Mouse (Mus musculus): ENCODE data around the gene Bud23. TPM values are rescaled to one million over a fixed set of nuclear protein-coding genes. Genes with fewer than 3 reads are reported as not detected.
"Not testable (repeated sequence)": the region's sequence is repeated elsewhere in the genome, so short reads cannot be mapped to it uniquely, and the experiment has no call there.

Gene Bud23
- polyA plus RNA-seq, 1 experiment from 2014 or later, result 150 TPM

DNA sequence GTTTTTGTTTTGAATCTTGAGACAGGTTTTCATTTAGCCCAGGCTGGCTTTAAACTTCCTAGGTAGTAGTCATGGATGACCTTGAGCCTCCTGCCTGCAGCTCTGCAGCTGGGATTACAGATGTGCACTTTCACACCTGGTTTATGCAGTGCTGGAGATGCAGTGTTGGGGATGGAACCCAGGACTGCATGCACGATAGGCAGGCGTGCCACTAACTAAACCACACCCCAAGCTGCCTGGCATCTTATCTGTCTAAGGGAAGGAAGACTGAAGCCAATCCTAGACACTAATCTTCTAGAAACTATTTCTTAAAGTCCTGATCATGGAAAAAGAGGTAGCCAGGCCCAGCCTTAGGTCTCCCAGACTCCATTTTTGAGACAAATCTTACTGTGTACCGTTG, 5.7 kb upstream of the Bud23 start:
- H3K4me2 ChIP-seq, result no peak overlapping the region
- 90% methylated on average over 3 of the region's 3 CpGs for WGBS
- no peak overlapping the region for H3K4me3 ChIP-seq (replicated peaks)
- H3K27me3 ChIP-seq, result no peaks in the 10 kb centered on the region
- H3K36me3 ChIP-seq, result peaks cover 73% of the 10 kb centered on the region
- H3K4me1 ChIP-seq (replicated peaks), result peaks cover 18% of the 10 kb centered on the region
- ATAC-seq (ENCODE audit: insufficient number of reproducible peaks, insufficient read depth, low FRiP score, low TSS enrichment, low read depth), result no peak
- H3K27ac ChIP-seq, result no peak overlapping the region
- H3K9ac ChIP-seq (replicated peaks), result no peak overlapping the region
- H3K9me3 ChIP-seq, result peaks cover 4% of the 10 kb centered on the region; the same call in 1 of the 2 replicates

GRCm38 (mm10) chr5:135066008-135066407, 1.2 kb upstream of the Bud23 start:
- no peak overlapping the region for H3K9ac ChIP-seq (replicated peaks)
- no peak overlapping the region for H3K4me2 ChIP-seq

DNA sequence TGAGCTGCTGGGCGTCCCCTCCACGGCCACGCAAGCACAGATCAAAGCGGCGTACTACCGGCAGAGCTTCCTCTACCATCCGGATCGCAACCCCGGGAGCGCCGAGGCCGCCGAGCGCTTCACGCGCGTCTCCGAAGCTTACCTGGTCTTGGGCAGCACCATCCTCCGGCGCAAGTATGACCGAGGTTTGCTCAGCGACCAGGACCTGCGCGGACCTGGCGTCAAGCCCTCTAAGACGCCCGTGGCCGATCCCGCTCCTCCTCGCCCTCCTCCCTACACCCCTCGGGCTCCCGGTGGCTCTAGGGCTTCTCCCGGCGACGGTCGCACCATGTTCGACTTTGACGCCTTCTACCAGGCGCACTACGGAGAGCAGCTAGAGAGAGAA, 385 bp downstream of the Bud23 start:
- H3K27ac ChIP-seq, result no peak overlapping the region
- H3K27me3 ChIP-seq, result no peaks in the 10 kb centered on the region
- peaks cover 62% of the 10 kb centered on the region for H3K36me3 ChIP-seq
- peak overlapping the region; percentile 93 for H3K4me2 ChIP-seq
- H3K9ac ChIP-seq (replicated peaks), result peak overlapping the region; percentile 90
- peak; percentile 66 for ATAC-seq (ENCODE audit: insufficient number of reproducible peaks, insufficient read depth, low FRiP score, low TSS enrichment, low read depth)
- WGBS, result under 1% methylated on average over 40 of the region's 40 CpGs
- peaks cover 17% of the 10 kb centered on the region for H3K4me1 ChIP-seq (replicated peaks)
- H3K9me3 ChIP-seq, result peaks cover 4% of the 10 kb centered on the region; the same call in 1 of the 2 replicates
- H3K4me3 ChIP-seq (replicated peaks), result peak overlapping the region; percentile 92

More at GRCm38 (mm10) chr5:135066008-135066407, 1.2 kb upstream of the Bud23 start:
- Histone ChIP-seq H3K36me3 (peaks cover 49% of the 10 kb centered on the region), H3K9me3 (peaks cover 4% of the 10 kb centered on the region; the same call in 1 of the 2 replicates), H3K27me3 (no peaks in the 10 kb centered on the region), H3K27ac (no peak overlapping the region), H3K4me3 (replicated peaks) (no peak overlapping the region), H3K4me1 (replicated peaks) (peaks cover 17% of the 10 kb centered on the region)
- ATAC-seq (ENCODE audit: insufficient number of reproducible peaks, insufficient read depth, low FRiP score, low TSS enrichment, low read depth), result no peak
- 97% methylated on average over 3 of the region's 3 CpGs for WGBS

GRCm38 (mm10) chr5:135063629-135064381, 954 bp downstream of the Bud23 start, which contains the start of gene Dnajc30:
Gene Dnajc30, plus strand, starts transcription at chr5:135064202.
- H3K4me1 ChIP-seq (replicated peaks), result peaks cover 17% of the 10 kb centered on the region
- peak within 1 kb of the TSS; percentile 90 for H3K9ac ChIP-seq (replicated peaks)
- H3K4me3 ChIP-seq (replicated peaks), result peak within 1 kb of the TSS; percentile 92
- H3K27me3 ChIP-seq, result no peaks in the 10 kb centered on the region
- WGBS, result under 1% methylated on average over 52 of the region's 52 CpGs
- H3K27ac ChIP-seq, result no peak within 1 kb of the TSS
- peak; percentile 94 for ATAC-seq (ENCODE audit: insufficient number of reproducible peaks, insufficient read depth, low FRiP score, low TSS enrichment, low read depth)
- peaks cover 4% of the 10 kb centered on the region; the same call in 1 of the 2 replicates for H3K9me3 ChIP-seq
- H3K36me3 ChIP-seq, result peaks cover 67% of the 10 kb centered on the region
- H3K4me2 ChIP-seq, result peak within 1 kb of the TSS; percentile 93

GRCm38 (mm10) chr5:135053356-135053755, 11.4 kb downstream of the Bud23 start:
- 89% methylated on average over 12 of the region's 12 CpGs for WGBS
- Histone ChIP-seq H3K4me2 (no peak overlapping the region), H3K27me3 (no peaks in the 10 kb centered on the region), H3K9me3 (no peaks in the 10 kb centered on the region), H3K4me1 (replicated peaks) (no peaks in the 10 kb centered on the region), H3K9ac (replicated peaks) (no peak overlapping the region), H3K36me3 (peaks cover 83% of the 10 kb centered on the region), H3K27ac (no peak overlapping the region), H3K4me3 (replicated peaks) (no peak overlapping the region)
- no peak for ATAC-seq (ENCODE audit: insufficient number of reproducible peaks, insufficient read depth, low FRiP score, low TSS enrichment, low read depth)

GRCm38 (mm10) chr5:135049268-135049667, 15.5 kb downstream of the Bud23 start:
- ATAC-seq (ENCODE audit: insufficient number of reproducible peaks, insufficient read depth, low FRiP score, low TSS enrichment, low read depth); H3K9ac ChIP-seq (replicated peaks); H3K4me3 ChIP-seq (replicated peaks); H3K27me3 ChIP-seq; H3K4me2 ChIP-seq; H3K27ac ChIP-seq; H3K4me1 ChIP-seq (replicated peaks); H3K9me3 ChIP-seq: not testable (repeated sequence)
- 86% methylated on average over 6 of the region's 6 CpGs for WGBS
- peaks cover 71% of the 10 kb centered on the region for H3K36me3 ChIP-seq

- Histone ChIP-seq H3K27me3 (no peaks in the 10 kb centered on the region), H3K36me3 (peaks cover 67% of the 10 kb centered on the region), H3K4me3 (replicated peaks) (no peak overlapping the region), H3K4me2 (no peak overlapping the region), H3K9ac (replicated peaks) (no peak overlapping the region), H3K4me1 (replicated peaks) (no peaks in the 10 kb centered on the region), H3K27ac (no peak overlapping the region), H3K9me3 (no peaks in the 10 kb centered on the region)
- ATAC-seq (ENCODE audit: insufficient number of reproducible peaks, insufficient read depth, low FRiP score, low TSS enrichment, low read depth), result no peak
- WGBS, result 89% methylated on average over 5 of the region's 5 CpGs
Observed at GRCm38 (mm10) chr5:135048539-135048938, 16.2 kb downstream of the Bud23 start.

- no peak overlapping the region for H3K27ac ChIP-seq
- WGBS, result 97% methylated on average over 3 of the region's 3 CpGs
- H3K36me3 ChIP-seq, result peaks cover 55% of the 10 kb centered on the region
- no peaks in the 10 kb centered on the region; the same call in 1 of the 2 replicates for H3K27me3 ChIP-seq
- H3K4me1 ChIP-seq (replicated peaks), result no peaks in the 10 kb centered on the region
- H3K4me3 ChIP-seq (replicated peaks), result no peak overlapping the region
- no peak overlapping the region for H3K4me2 ChIP-seq
- no peaks in the 10 kb centered on the region for H3K9me3 ChIP-seq
- no peak for ATAC-seq (ENCODE audit: insufficient number of reproducible peaks, insufficient read depth, low FRiP score, low TSS enrichment, low read depth)
- H3K9ac ChIP-seq (replicated peaks), result no peak overlapping the region
Observed at GRCm38 (mm10) chr5:135044575-135044974, 20.2 kb downstream of the Bud23 start.

- H3K4me3 ChIP-seq (replicated peaks), result no peak overlapping the region
- H3K4me2 ChIP-seq, result peak overlapping the region; percentile 8; the same call in 1 of the 2 replicates
- H3K27me3 ChIP-seq, result no peaks in the 10 kb centered on the region; the same call in 1 of the 2 replicates
- whole genome bisulfite sequencing, result 28% methylated on average over 21 of the region's 21 CpGs
- no peak overlapping the region for H3K9ac ChIP-seq (replicated peaks)
- no peaks in the 10 kb centered on the region for H3K4me1 ChIP-seq (replicated peaks)
- no peak for ATAC-seq (ENCODE audit: insufficient number of reproducible peaks, insufficient read depth, low FRiP score, low TSS enrichment, low read depth)
- H3K9me3 ChIP-seq, result no peaks in the 10 kb centered on the region
- peaks cover 57% of the 10 kb centered on the region for H3K36me3 ChIP-seq
- H3K27ac ChIP-seq, result no peak overlapping the region
Observed at GRCm38 (mm10) chr5:135042105-135042788, 22.5 kb downstream of the Bud23 start.

DNA sequence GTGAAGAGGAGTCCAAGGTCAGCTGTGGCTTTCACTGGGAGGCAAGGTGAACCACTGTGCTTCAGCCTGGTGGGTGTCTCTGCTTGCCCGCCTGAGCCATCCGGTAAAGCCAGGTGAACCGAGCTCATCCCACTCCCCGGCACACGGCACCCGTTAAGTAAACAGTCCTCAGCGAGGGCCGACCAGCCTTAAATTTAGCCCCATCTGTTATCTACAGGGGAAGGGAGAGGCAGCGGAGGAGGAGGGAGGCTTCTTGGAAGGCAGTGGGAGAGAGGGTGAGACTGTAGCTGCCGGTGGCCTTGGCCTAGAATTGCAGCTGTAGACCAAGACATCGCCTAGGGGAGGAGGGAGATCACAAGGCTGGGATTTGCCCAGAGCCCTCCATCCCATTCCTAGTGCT, 24.0 kb downstream of the Bud23 start:
- no peak for ATAC-seq (ENCODE audit: insufficient number of reproducible peaks, insufficient read depth, low FRiP score, low TSS enrichment, low read depth)
- Histone ChIP-seq H3K4me2 (no peak overlapping the region), H3K9ac (replicated peaks) (no peak overlapping the region), H3K4me3 (replicated peaks) (no peak overlapping the region), H3K27me3 (no peaks in the 10 kb centered on the region; the same call in 1 of the 2 replicates), H3K9me3 (no peaks in the 10 kb centered on the region), H3K27ac (0 out of 2 replicates have a peak overlapping the region, but pooled peaks have one; percentile 25), H3K4me1 (replicated peaks) (peaks cover 8% of the 10 kb centered on the region; the same call in 1 of the 2 replicates), H3K36me3 (peaks cover 57% of the 10 kb centered on the region)
- 75% methylated on average over 11 of the region's 11 CpGs for WGBS

GRCm38 (mm10) chr5:135040059-135040458, 24.7 kb downstream of the Bud23 start:
- WGBS, result 68% methylated on average over 6 of the region's 6 CpGs
- H3K27me3 ChIP-seq, result no peaks in the 10 kb centered on the region; the same call in 1 of the 2 replicates
- no peak overlapping the region for H3K4me2 ChIP-seq
- H3K9me3 ChIP-seq, result no peaks in the 10 kb centered on the region
- 0 out of 2 replicates have a peak overlapping the region, but pooled peaks have one; percentile 23 for H3K9ac ChIP-seq (replicated peaks)
- ATAC-seq (ENCODE audit: insufficient number of reproducible peaks, insufficient read depth, low FRiP score, low TSS enrichment, low read depth), result no peak
- peaks cover 13% of the 10 kb centered on the region; the same call in 1 of the 2 replicates for H3K4me1 ChIP-seq (replicated peaks)
- no peak overlapping the region for H3K4me3 ChIP-seq (replicated peaks)
- H3K36me3 ChIP-seq, result peaks cover 50% of the 10 kb centered on the region
- H3K27ac ChIP-seq, result no peak overlapping the region

All from limb, embryonic 12.5 days (tissue).